Mouse (Mus musculus): ENCODE results near the gene Cacna1h.

The Cacna1h gene

GRCm38 (mm10) chr17:25445841-25446240 lies 12.3 kb upstream of the Cacna1h start:
- DNase-seq (ENCODE audit: low read depth, low spot score), result no peak

- no peak for DNase-seq (ENCODE audit: low read depth, low spot score)
Measured at GRCm38 (mm10) chr17:25445074-25445473, 11.5 kb upstream of the Cacna1h start.

- DNase-seq (ENCODE audit: low read depth, low spot score), result no peak
Measured at GRCm38 (mm10) chr17:25442889-25443288, 9.3 kb upstream of the Cacna1h start.

GRCm38 (mm10) chr17:25441417-25441816 lies 7.8 kb upstream of the Cacna1h start:
- DNase-seq (ENCODE audit: low read depth, low spot score), result no peak

GRCm38 (mm10) chr17:25433223-25433616 lies 363 bp downstream of the Cacna1h start:
- DNase-seq (ENCODE audit: low read depth, low spot score), result no peak

GRCm38 (mm10) chr17:25432433-25433181 lies 976 bp downstream of the Cacna1h start:
- DNase-seq (ENCODE audit: low read depth, low spot score), result no peak

- DNase-seq (ENCODE audit: low read depth, low spot score), result no peak
Measured at GRCm38 (mm10) chr17:25430534-25430933, 3.0 kb downstream of the Cacna1h start.

GRCm38 (mm10) chr17:25429886-25430285 lies 3.7 kb downstream of the Cacna1h start:
- no peak for DNase-seq (ENCODE audit: low read depth, low spot score)

- DNase-seq (ENCODE audit: low read depth, low spot score), result no peak
Measured at GRCm38 (mm10) chr17:25429240-25429639, 4.3 kb downstream of the Cacna1h start.

GRCm38 (mm10) chr17:25427441-25427840 lies 6.1 kb downstream of the Cacna1h start:
- no peak for DNase-seq (ENCODE audit: low read depth, low spot score)

GRCm38 (mm10) chr17:25425996-25426395 lies 7.6 kb downstream of the Cacna1h start:
- DNase-seq (ENCODE audit: low read depth, low spot score), result no peak

GRCm38 (mm10) chr17:25424526-25425080 lies 9.0 kb downstream of the Cacna1h start:
- DNase-seq (ENCODE audit: low read depth, low spot score), result no peak

GRCm38 (mm10) chr17:25420998-25421397 lies 12.6 kb downstream of the Cacna1h start:
- DNase-seq (ENCODE audit: low read depth, low spot score), result no peak

- no peak for DNase-seq (ENCODE audit: low read depth, low spot score)
Measured at GRCm38 (mm10) chr17:25418926-25419325, 14.7 kb downstream of the Cacna1h start.

GRCm38 (mm10) chr17:25417990-25418389 lies 15.6 kb downstream of the Cacna1h start:
- no peak for DNase-seq (ENCODE audit: low read depth, low spot score)

- DNase-seq (ENCODE audit: low read depth, low spot score), result no peak
Measured at GRCm38 (mm10) chr17:25416219-25416618, 17.4 kb downstream of the Cacna1h start.

GRCm38 (mm10) chr17:25415421-25415913 lies 18.1 kb downstream of the Cacna1h start:
- DNase-seq (ENCODE audit: low read depth, low spot score), result no peak

GRCm38 (mm10) chr17:25414917-25415316 lies 18.7 kb downstream of the Cacna1h start:
- no peak for DNase-seq (ENCODE audit: low read depth, low spot score)

- no peak for DNase-seq (ENCODE audit: low read depth, low spot score)
Measured at GRCm38 (mm10) chr17:25414209-25414608, 19.4 kb downstream of the Cacna1h start.

- peak; percentile 17 for DNase-seq (ENCODE audit: low read depth, low spot score)
Measured at GRCm38 (mm10) chr17:25411251-25411650, 22.3 kb downstream of the Cacna1h start.

GRCm38 (mm10) chr17:25410786-25411185 lies 22.8 kb downstream of the Cacna1h start:
- DNase-seq (ENCODE audit: low read depth, low spot score), result peak; percentile 30

GRCm38 (mm10) chr17:25410180-25410579 lies 23.4 kb downstream of the Cacna1h start:
- DNase-seq (ENCODE audit: low read depth, low spot score), result no peak

GRCm38 (mm10) chr17:25409621-25410020 lies 24.0 kb downstream of the Cacna1h start:
- DNase-seq (ENCODE audit: low read depth, low spot score), result no peak
